Mouse (Mus musculus): ENCODE measurements around the gene Tlk2. TPM values are rescaled to one million over a fixed set of nuclear protein-coding genes. Genes with fewer than 3 reads are reported as not detected.

Gene Tlk2
- polyA plus RNA-seq, 1 experiment from 2014 or later, result 26.8 TPM

GRCm38 (mm10) chr11:105144508-105145210 is 33.9 kb upstream of the Tlk2 start:
- Histone ChIP-seq H3K27ac (ENCODE audit: low read depth) (no peak overlapping the region), H3K9ac (no peak overlapping the region), H3K4me1 (ENCODE audit: insufficient read depth) (no peaks in the 10 kb centered on the region), H3K4me3 (ENCODE audit: low read depth, low read length) (no peak overlapping the region), H3K36me3 (ENCODE audit: insufficient read depth) (peaks cover 16% of the 10 kb centered on the region), H3K4me2 (no peak overlapping the region), H3K27me3 (ENCODE audit: insufficient read depth, low read length) (no peaks in the 10 kb centered on the region), H3K9me3 (ENCODE audit: low read depth, low read length) (no peaks in the 10 kb centered on the region)
- ATAC-seq (ENCODE audit: insufficient read depth) (no peak), DNase-seq (peak; percentile 41)
- WGBS, result 68% methylated on average over 11 of the region's 11 CpGs
- 0 out of 2 replicates have a peak, but pooled peaks have one; percentile 12 for TF ChIP-seq CTCF (IDR thresholded peaks at IDR 0.05; ENCODE audit: low read depth)

DNA sequence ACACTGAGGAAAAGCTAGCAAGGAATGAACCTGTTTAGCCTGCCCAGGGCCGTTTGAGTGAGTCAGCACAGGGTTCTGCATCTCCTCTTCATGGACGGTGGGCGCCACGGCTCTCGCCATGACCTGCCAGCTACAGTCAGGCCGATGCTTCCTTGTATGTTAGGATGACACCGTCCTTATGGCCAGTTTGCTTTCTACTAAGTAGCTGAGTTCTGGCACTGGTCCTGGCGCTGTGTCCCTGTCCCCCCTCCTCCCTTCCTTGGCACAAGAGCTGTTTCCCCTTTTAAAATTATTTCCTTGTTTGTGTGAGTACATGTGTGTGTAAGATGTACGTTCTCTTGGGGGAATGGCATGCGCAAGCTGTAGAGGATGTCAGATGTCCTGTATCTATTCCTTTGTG is 33.4 kb upstream of the Tlk2 start:
- 74% methylated on average over 10 of the region's 10 CpGs for WGBS
- no peaks in the 10 kb centered on the region for H3K27me3 ChIP-seq (ENCODE audit: insufficient read depth, low read length)
- no peak overlapping the region for H3K4me3 ChIP-seq (ENCODE audit: low read depth, low read length)
- TF ChIP-seq CTCF (IDR thresholded peaks at IDR 0.05; ENCODE audit: low read depth), result no peak
- no peak overlapping the region for H3K9ac ChIP-seq
- peaks cover 11% of the 10 kb centered on the region for H3K36me3 ChIP-seq (ENCODE audit: insufficient read depth)
- peak; percentile 44 for DNase-seq
- 0 out of 2 replicates have a peak, but pooled peaks have one; percentile 14 for ATAC-seq (ENCODE audit: insufficient read depth)
- no peaks in the 10 kb centered on the region for H3K9me3 ChIP-seq (ENCODE audit: low read depth, low read length)
- no peak overlapping the region for H3K27ac ChIP-seq (ENCODE audit: low read depth)
- no peak overlapping the region for H3K4me2 ChIP-seq
- H3K4me1 ChIP-seq (ENCODE audit: insufficient read depth), result no peaks in the 10 kb centered on the region

GRCm38 (mm10) chr11:105146593-105146992 is 32.0 kb upstream of the Tlk2 start, which contains the start of gene Gm10842:
Gene Gm10842, plus strand, starts transcription at chr11:105146893.
- no peak for TF ChIP-seq CTCF (IDR thresholded peaks at IDR 0.05; ENCODE audit: low read depth)
- Histone ChIP-seq H3K9me3 (ENCODE audit: low read depth, low read length) (no peaks in the 10 kb centered on the region), H3K36me3 (ENCODE audit: insufficient read depth) (no peaks in the 10 kb centered on the region), H3K4me1 (ENCODE audit: insufficient read depth) (no peaks in the 10 kb centered on the region), H3K4me3 (ENCODE audit: low read depth, low read length) (no peak within 1 kb of the TSS), H3K27me3 (ENCODE audit: insufficient read depth, low read length) (no peaks in the 10 kb centered on the region), H3K9ac (no peak within 1 kb of the TSS), H3K27ac (ENCODE audit: low read depth) (no peak within 1 kb of the TSS), H3K4me2 (no peak within 1 kb of the TSS)
- 72% methylated on average over 3 of the region's 3 CpGs for WGBS
- DNase-seq (no peak), ATAC-seq (ENCODE audit: insufficient read depth) (no peak)

GRCm38 (mm10) chr11:105149353-105149752 is 29.3 kb upstream of the Tlk2 start:
- no peaks in the 10 kb centered on the region for H3K27me3 ChIP-seq (ENCODE audit: insufficient read depth, low read length)
- no peak overlapping the region for H3K27ac ChIP-seq (ENCODE audit: low read depth)
- H3K4me3 ChIP-seq (ENCODE audit: low read depth, low read length), result no peak overlapping the region
- no peak for ATAC-seq (ENCODE audit: insufficient read depth)
- H3K36me3 ChIP-seq (ENCODE audit: insufficient read depth), result no peaks in the 10 kb centered on the region
- WGBS, result 67% methylated on average over 3 of the region's 3 CpGs
- H3K9me3 ChIP-seq (ENCODE audit: low read depth, low read length), result no peaks in the 10 kb centered on the region
- no peak overlapping the region for H3K4me2 ChIP-seq
- DNase-seq, result no peak
- H3K9ac ChIP-seq, result no peak overlapping the region
- H3K4me1 ChIP-seq (ENCODE audit: insufficient read depth), result peaks cover 9% of the 10 kb centered on the region
- TF ChIP-seq CTCF (IDR thresholded peaks at IDR 0.05; ENCODE audit: low read depth), result no peak

DNA sequence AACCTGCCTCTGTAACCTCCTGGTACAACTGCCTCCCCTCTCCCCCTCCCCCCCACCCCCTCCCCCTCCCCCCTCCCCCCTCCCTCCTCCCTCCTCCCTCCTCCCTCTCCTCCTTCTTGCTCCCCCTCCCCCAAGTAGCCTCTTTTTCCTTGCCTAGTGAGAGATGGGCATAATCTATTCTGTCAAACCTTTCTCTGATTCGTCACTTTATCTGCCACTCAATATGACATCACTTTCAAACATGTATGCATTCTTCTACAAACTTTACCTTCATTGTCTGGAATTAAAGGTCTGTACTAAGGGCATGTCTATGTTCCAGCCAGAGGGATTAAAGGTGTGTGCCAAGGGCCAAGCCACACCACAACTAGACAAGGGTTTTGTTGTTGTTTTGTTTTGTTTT is 28.8 kb upstream of the Tlk2 start:
- 85% methylated on average over 1 of the region's 1 CpGs for WGBS
- peaks cover 9% of the 10 kb centered on the region for H3K4me1 ChIP-seq (ENCODE audit: insufficient read depth)
- no peak overlapping the region for H3K27ac ChIP-seq (ENCODE audit: low read depth)
- DNase-seq (no peak), ATAC-seq (ENCODE audit: insufficient read depth) (no peak)
- H3K36me3 ChIP-seq (ENCODE audit: insufficient read depth), result no peaks in the 10 kb centered on the region
- H3K4me2 ChIP-seq, result no peak overlapping the region
- no peak overlapping the region for H3K4me3 ChIP-seq (ENCODE audit: low read depth, low read length)
- TF ChIP-seq CTCF (IDR thresholded peaks at IDR 0.05; ENCODE audit: low read depth), result no peak
- H3K9ac ChIP-seq, result no peak overlapping the region
- H3K9me3 ChIP-seq (ENCODE audit: low read depth, low read length), result no peaks in the 10 kb centered on the region
- H3K27me3 ChIP-seq (ENCODE audit: insufficient read depth, low read length), result no peaks in the 10 kb centered on the region

DNA sequence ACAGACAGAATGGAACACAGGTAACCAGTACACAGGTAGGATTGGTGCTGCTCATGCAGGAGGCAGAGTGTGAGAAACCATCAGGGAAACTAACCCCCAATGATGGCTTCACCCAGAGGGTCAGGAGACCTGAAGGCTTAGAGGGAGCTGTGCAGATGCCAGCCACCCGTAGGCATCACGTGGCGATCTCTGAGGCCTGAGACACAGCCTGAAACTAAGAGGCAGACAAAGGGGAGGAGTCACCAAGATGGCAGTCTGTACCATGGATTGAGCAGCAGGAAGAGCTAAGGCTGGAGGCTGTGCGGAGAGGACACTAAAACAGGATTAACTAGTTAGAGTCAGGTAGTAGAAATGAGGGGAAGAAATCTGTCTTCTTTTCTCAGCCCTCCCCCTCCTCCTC is 27.9 kb upstream of the Tlk2 start:
- Histone ChIP-seq H3K4me2 (no peak overlapping the region), H3K4me1 (ENCODE audit: insufficient read depth) (peaks cover 12% of the 10 kb centered on the region), H3K4me3 (ENCODE audit: low read depth, low read length) (no peak overlapping the region), H3K27ac (ENCODE audit: low read depth) (no peak overlapping the region), H3K36me3 (ENCODE audit: insufficient read depth) (no peaks in the 10 kb centered on the region), H3K9ac (no peak overlapping the region), H3K9me3 (ENCODE audit: low read depth, low read length) (no peaks in the 10 kb centered on the region), H3K27me3 (ENCODE audit: insufficient read depth, low read length) (no peaks in the 10 kb centered on the region)
- ATAC-seq (ENCODE audit: insufficient read depth) (no peak), DNase-seq (no peak)
- 63% methylated on average over 4 of the region's 4 CpGs for WGBS
- TF ChIP-seq CTCF (IDR thresholded peaks at IDR 0.05; ENCODE audit: low read depth), result no peak

- no peak overlapping the region for H3K4me3 ChIP-seq (ENCODE audit: low read depth, low read length)
- no peak for TF ChIP-seq CTCF (IDR thresholded peaks at IDR 0.05; ENCODE audit: low read depth)
- H3K36me3 ChIP-seq (ENCODE audit: insufficient read depth), result no peaks in the 10 kb centered on the region
- no peaks in the 10 kb centered on the region for H3K9me3 ChIP-seq (ENCODE audit: low read depth, low read length)
- no peaks in the 10 kb centered on the region for H3K27me3 ChIP-seq (ENCODE audit: insufficient read depth, low read length)
- no peak overlapping the region for H3K27ac ChIP-seq (ENCODE audit: low read depth)
- ATAC-seq (ENCODE audit: insufficient read depth), result no peak
- 20% methylated on average over 17 of the region's 19 CpGs for WGBS
- no peak overlapping the region for H3K9ac ChIP-seq
- DNase-seq, result no peak
- no peak overlapping the region for H3K4me2 ChIP-seq
- H3K4me1 ChIP-seq (ENCODE audit: insufficient read depth), result peaks cover 12% of the 10 kb centered on the region
Measured at GRCm38 (mm10) chr11:105151226-105152016, 27.2 kb upstream of the Tlk2 start.
